Mouse (Mus musculus): ENCODE data around the gene Trpm3.

Gene Trpm3

DNA sequence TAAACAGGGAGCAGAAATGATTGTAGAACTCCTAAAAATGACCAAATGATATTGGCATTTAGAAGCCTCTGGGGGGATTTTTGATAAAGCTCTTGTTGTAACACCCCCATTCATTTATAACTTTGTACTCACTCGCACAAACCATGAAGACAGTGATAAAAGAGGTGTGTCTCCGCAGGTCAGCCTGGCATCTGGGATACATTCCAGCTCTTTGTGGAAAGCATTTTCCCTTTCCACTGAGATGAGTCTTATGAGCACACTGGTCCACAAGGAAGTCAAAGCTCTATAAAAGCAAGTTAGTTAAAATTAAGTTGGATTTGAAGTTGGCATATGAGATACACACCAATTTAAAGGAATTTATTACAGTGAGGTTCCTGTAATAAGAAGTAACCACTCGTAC, 600.4 kb downstream of the Trpm3 start:
- DNase-seq (ENCODE audit: low spot score in 2 of 2): no peak

DNA sequence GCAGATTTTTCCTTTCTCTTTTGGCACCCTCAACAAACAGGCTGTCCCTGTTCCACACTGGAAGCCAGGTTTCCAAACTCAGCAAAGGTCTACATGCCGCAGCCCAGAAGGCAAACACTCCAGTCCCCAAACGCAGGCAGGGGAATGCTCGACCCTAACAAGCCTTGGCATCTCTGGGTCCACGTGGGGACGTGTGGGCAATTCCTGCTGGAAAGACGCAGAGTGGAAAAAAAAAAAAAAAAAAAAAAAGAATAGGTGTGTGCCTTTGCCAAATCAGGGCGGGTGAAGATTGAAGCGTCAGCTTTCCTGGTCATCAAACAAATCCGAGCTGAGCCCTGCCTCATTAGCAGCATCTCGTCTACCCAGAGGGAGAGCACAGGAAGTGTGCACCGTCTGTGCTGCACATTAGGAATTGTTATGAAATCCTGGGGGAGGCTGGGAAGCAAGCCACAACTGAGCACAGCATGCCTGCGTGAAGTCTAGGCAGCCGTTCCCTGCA, 614.5 kb downstream of the Trpm3 start:
- no peak for DNase-seq (ENCODE audit: low spot score in 2 of 2)

DNA sequence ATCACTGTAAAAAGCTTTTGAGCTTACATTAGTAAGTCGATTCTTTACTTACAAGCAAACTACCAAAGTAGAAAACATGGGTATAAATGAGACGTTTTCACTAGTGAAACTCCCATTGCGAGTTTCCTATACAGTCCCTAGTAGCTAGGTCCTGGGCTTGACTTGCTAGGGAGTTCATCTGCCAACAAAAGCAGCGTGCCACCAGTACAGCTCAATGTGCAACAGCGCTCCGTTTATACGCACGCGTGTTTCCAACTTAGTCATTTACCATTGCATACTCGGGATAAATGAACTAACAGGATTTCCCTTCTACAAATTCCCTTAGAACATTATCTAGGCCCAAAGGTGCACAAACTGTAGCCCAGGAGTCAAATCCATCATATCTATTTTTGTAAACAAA, 615.2 kb downstream of the Trpm3 start:
- DNase-seq (ENCODE audit: low spot score in 2 of 2): no peak

DNA sequence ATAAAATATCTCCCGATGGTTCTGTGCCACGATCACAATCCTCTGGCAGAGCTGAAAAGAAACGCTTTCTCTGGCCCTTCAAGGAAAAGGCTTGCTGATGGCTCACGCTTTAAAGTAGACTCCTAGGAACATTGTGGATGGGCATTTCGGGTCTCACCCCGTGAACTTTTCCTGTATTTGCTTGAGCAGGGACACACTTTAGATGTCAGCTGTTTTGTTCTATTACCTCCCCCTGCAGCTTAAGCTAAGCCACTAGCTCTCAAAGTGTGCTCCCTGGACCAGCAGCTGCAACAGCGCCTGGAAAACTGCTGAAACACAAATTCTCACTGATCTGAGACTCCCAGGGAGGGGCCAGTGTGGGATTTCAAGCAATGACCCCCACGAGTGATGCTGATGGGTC, 615.7 kb downstream of the Trpm3 start:
- no peak for DNase-seq (ENCODE audit: low spot score in 2 of 2)

DNA sequence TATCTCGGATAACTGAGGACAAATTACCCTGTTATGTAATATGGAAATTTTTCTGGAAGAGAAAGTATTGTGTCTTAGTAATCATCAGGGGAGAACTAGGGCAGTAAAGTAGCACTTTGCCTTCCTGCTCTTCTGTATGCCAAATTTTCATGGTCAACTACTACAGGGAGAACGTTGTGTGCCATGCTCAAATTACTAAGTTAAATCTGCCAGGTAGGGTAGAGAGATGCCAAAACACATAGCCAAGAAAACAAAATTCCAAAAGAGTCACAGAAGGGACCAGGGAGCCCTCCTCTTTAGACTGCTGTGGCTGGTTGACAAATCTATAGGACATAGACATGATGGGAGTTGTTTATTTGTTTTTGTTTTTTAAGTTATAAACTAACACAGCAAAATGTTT, 619.6 kb downstream of the Trpm3 start:
- DNase-seq (ENCODE audit: low spot score in 2 of 2): no peak

DNA sequence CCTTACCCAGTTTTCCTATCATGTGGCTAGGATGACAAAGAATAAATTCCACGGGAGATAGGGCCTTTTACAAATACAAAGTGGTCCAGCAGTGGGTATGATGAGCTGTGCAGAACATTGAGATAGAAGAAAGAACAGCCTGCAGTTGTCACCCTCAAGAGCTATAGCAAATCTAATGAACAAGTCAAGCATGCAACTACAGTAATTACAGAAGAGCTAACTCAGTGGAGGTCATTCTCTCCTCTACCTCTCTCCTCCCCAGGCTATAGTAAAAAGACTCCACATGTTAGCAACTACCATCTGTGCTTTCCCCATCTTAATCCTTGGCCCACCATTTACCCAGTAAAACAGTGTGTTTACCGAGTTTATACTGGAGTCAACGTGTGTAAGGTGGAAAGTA, 629.4 kb downstream of the Trpm3 start:
- DNase-seq (ENCODE audit: low spot score in 2 of 2): no peak

DNA sequence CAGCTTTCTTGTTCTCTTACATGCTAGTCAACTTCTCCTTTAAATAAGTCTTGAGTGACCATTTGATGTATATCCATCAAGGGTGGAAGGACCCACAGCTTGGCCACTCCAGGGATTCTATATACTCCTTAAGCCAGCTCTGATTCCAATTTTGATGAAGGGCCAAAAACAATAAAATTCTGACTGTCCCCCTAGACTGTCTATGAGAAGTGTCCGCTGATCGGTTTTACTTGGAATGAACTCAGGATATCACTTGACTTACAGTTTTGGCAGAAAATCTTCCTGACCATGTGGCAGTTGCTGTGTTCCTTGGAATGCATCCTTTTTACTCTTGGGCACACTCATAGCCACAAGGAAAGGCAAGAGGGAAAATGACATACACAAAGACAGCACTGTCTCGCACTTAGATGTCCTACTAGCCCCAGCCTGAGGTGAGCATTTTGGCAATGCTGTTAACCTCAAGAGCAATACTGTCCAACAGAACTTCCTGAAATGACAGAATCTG, 636.4 kb downstream of the Trpm3 start:
- DNase-seq (ENCODE audit: low spot score in 2 of 2): no peak

DNA sequence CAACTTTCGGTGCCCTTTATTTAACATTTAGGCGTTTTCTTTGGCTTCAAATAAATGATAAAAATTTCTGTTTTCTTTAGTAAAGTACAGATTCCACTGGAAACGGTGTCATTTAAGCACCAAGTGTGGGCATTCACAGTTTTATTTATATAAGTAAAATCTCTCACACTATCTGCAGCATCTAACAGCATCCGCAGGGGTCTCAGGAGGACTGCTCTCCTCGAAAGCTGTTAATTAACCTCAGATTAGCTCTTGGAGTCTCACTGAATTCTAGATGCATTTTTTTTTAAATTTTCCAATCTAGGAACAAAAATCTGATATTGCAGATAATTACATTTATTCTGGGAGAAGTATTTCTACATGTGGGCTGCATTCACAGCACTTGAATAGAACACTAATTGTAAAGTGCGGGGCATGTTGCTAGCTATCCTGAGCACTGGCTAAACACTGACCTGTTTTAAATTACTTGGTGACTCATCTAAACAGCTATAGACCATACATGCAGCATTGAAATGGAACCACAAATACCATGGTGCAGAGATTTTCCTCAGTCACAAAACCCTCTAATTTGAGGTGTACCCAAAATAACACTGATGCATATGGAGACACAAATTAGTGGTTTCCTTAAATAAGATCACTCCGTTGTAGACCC, 641.5 kb downstream of the Trpm3 start:
- DNase-seq (ENCODE audit: low spot score in 2 of 2): no peak

DNA sequence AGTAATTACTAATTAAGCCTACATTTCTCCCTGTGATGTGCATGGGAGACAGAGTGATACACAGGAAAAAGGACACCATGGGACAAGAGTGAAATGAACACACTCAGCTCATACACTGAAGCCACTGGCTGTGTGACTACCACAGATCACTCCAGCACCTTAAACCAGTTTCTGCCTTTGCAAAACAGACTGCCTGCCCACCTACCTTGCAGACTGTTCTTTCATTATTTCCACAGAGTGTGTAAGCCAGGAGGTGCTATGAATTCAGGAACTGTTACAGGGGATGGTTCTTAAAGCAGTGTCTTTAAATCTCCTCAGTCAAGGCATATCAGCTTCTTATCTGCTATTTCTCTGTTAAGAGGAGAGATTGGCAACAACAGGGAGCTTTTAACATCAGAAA, 642.7 kb downstream of the Trpm3 start:
- DNase-seq (ENCODE audit: low spot score in 2 of 2): no peak

DNA sequence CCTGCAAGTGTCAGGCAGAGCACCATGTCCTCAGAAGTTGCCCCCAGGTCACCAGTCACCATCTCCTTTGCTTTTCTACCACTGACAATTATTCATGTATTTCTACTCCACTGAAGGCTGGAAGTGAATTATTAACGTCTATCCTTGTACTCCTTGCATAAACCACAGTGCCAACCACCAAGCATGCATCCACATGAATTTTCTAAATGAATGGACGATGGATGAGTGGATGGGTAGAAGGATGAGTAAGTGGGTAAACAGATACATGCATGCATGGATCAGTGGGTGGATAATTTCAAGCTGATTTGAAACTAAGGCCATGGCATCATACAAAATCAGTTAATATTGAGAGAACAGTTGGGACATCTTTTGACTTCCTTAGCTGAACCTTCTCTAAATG, 644.9 kb downstream of the Trpm3 start:
- no peak for DNase-seq (ENCODE audit: low spot score in 2 of 2)

DNA sequence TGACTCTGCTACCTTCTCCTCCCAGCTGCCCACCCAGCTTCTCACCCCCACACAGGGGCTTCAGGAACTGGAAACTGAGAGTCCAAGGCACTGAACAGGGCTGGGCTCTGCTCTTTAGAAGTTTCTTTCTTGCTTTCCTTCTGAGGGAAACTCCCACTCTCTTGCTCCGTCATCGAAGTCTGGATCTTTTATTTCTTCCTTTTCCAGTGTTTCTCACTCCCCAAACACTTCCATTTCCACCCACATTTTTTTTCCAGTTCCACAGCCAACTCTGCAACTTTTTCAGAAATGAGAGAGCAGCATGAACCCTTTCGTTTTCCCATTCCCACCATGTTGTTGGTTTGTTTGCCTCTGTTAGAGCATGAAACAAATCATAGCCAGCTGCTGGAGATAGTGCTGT, 650.9 kb downstream of the Trpm3 start:
- DNase-seq (ENCODE audit: low spot score in 2 of 2): no peak

DNA sequence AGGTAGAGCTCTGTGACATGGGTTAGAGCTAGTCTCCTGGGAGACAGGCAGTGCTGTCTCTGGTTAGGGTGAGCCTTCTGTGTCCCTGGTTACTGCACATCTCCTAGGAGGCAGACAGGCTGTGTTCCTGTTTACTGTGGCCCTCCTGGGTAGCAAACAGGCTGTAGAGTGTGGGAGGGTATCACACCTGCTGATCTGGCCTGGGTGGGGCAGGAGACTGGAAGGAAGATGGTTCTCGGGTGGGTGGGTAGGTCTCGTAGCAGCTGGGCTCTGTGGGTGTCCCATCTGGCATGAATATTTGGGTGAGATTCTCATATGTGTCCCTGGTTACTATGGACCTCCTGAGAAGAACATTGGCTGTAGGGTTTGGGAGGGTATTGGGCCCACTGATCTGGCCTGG, 658.1 kb downstream of the Trpm3 start:
- DNase-seq (ENCODE audit: low spot score in 2 of 2): no peak

DNA sequence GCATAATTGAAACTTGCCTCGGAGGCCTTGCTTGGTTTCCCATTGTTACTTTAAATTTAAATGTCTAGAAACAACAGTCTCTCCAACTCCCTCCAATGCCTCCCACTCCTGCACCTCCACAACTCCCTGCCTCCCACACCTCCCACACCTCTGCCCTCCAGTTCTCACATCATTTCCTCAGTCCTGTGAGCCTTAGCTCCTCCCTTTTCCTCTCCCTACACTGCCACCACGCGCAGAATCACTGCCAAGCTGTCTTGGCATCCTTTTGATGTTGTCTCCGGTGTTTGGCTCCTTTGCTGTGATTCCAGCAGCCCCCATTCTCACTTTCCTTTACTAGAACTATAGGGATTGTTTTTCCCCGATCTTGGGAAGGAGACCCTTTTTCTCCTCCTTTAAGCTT, 661.6 kb downstream of the Trpm3 start:
- DNase-seq (ENCODE audit: low spot score in 2 of 2): no peak

DNA sequence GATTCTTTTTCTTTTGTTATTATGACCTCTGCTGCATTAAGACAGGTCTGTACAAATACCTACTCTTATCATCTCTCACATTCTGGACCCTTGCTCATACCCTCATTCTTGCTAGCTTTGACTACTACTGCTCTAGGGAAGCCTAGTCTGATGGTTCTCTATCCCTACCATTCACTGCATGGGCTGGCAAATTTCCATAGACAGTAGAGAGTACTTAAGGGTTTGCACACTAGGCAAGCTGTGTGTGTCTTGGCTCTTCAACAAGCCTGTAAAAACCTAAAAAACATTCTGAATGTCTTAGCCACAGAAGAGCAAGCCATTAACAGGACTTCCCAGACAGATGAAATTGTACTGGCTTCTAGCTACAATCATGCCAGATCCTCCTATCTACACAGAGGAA, 664.5 kb downstream of the Trpm3 start:
- no peak for DNase-seq (ENCODE audit: low spot score in 2 of 2)

DNA sequence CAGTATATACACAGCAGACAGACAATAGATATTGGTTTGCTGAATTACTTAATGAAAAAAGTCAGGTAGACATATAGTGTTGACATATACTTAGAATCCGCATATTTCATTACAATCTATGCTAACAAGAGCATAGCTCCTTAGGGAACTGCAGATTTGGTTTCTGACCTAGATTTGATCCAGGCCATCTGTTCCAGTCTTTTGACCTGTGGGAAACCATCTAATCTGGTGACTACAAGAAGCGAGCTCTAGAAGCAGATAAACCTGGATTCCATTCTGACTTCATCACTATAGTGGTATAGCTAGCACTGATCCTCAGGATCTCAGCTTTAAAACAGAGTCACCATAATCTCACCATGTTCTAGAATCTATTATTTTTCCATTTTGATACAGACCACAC, 665.5 kb downstream of the Trpm3 start:
- DNase-seq (ENCODE audit: low spot score in 2 of 2): no peak

DNA sequence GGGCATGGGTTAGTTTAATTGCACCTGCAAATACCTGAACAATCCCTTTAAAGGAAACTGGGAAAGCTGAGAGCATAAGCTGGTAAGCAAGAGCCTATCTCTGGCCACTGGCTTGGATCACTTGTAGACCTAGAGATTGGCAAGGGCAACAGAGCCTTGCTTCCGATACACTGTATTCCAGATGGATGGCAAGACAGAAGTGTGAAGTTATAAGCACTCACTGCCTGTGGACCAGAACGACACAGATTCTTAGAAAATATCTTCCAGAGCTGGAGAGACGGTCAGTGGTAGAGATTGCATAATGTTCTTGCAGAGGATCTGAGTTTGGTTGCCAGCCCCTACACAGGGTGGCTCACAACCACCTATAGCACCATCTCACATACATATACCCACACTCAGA, 671.4 kb downstream of the Trpm3 start:
- DNase-seq (ENCODE audit: low spot score in 2 of 2): no peak

DNA sequence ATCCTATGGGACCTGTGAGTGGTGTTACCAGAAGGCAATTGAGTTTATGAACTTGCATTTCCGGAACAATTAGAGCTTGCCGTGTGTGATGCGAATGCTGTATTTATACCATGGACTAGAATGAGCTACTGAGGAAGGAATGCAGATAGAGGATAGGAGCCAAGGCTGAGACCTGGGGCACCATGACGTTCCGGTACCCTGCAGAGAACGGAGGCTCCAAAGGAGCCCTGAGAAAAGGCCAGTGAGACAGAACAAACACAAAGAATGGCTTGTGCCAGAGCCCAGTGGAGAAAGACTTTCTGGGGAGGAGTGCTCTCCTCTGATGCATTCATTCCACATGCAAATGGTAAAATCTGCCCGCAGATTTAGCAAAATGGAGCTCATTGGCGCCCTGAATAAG, 682.9 kb downstream of the Trpm3 start:
- no peak for DNase-seq (ENCODE audit: low spot score in 2 of 2)

DNA sequence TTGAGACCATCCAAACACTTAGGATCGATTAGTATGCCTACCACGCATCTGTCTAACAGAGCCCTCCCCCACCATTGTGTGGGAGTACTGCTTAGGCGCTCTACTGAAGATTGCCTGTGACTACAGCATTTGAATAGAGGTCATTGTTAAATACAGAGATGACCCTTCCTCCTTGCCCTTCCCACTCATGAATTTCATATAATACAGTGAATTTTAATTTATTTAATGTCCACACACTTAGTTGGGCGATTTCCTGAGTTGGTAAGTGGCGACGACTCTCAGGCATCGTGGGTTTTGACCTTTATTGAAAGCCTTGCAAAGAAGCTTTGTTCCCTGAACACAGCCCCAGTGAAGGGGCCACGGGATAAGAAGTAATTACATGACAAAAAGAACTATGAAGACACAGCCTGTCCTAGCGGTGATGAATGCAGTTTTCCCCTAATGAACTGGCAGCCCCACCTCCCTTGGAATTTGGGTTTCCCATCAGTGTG, 684.7 kb downstream of the Trpm3 start:
- no peak for DNase-seq (ENCODE audit: low spot score in 2 of 2)

DNA sequence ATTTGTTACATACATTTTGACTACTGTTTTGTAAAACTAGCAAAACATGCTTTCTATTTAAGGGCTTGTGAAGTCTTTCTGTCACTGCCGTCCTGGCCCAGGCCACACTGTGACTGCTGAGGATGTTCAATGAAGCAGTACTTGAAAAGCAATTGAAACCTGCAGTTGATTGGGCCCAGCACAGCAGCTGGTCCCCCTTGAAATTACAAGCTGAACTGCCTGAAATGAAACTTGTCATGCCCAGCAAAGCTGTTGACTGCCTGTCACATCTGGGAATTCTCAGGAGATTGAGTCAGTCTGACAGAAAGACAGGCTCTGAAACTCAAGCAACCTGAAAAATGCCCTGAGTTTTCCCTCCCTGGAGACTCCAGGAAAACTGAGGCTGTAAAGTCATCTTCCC, 687.0 kb downstream of the Trpm3 start:
- DNase-seq (ENCODE audit: low spot score in 2 of 2): no peak

DNA sequence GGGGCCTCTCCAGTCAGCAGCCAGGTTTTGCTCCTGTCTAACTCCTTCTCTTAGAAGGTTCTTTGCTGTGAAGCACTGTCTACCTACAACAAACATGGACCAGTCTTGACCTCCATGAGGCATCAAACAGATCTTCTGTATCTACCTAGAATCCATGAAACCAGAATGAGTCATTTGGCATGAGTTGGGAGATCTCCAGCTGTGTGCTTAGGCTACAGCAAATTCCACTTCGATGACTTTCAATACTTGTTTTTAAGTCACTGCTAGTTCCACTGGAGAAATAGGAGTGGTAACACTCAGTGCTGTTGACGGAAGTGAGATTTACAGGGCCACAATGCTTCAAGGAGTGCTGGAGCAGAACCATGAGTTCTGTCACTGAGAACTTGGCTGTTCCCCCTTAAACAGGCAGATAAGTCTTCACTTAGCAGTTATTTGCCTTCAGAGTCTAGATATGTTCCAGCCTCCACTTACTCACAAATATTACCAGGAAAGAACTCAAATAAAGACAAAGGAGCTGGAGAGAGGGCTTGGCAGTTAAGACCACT, 689.4 kb downstream of the Trpm3 start:
- no peak for DNase-seq (ENCODE audit: low spot score in 2 of 2)

DNA sequence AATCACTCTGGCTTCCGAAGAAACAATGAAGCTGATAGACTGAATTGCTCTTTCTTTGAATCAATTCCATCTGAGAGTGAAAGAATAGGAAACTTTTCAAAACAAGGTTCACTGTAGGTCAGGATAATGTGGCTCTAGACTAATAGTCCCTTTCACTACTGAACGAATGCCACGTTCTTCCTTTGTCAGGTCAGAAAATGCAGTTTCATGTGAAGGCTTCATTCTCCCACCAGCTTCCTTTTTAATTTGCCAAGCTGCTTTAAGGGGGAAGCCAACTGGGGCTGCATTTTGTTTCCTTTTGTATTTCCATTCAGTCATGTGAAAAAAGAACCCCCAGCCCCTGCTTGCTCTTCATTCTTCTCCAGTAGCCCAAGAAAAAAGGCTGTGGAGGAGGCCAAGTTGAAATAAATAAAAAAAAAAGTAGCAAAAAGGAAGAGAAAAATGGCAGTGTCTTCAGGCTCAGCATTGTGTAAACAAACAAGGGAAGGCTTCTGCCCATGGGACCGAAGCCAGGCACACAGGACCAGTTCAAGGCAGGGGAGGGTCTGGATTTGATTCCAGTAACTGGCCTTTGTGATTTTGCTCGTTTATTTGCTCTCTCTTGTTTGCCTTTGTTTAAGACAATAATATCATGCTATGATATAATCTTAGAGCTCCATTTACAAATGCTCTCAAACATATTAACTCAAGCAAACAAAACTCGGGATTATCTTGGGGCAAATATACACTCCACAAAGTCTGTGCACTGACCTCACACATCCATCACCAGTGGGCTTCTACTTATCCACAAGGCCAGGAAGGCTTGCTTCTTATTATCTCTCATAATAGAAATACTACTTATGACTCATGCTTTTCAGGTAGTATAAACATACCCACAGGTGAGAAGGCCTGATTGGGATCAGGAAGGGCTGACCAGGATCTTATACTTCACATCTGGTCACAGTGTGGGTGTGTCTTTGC, 702.5 kb downstream of the Trpm3 start:
- no peak for DNase-seq (ENCODE audit: low spot score in 2 of 2)

DNA sequence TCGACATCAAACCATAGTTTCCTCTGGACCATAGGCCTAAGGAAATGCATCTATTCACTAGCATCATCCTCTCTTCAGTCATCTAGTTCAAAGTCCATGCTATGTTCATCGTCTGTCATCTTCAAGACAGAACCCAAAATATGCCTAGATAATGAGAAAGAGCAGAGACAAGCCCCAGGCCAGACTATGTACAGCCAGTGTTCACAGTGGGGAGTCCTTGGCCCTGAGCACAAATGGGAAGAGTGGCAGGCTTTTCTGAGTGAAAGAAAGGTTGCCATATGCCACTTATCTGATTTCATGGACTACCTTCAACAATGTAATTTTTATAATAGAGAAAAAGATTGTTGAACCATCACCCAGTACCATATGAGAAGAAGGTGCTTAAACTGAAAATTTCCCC, 703.9 kb downstream of the Trpm3 start:
- DNase-seq (ENCODE audit: low spot score in 2 of 2): no peak

DNA sequence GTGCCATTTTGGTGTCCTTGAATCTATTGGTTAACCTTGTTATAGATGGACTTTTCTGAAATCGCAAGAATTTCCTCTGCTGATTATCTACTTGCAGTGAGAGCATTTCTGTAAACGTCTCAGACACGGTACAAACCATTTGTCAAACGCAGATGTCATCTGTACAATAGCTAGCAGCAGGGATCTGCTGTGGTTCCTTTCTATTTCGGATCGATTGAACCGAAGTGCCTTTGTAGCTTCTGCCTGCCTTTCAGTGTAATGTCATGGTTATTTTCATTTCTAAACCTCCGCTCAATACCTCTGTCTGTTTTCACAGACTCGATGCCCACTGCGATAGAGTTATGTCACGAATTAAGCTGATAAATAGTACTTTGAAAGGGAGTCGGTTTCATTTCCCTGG, 708.9 kb downstream of the Trpm3 start:
- no peak for DNase-seq (ENCODE audit: low spot score in 2 of 2)

All from spleen, postnatal 14 days (tissue).